Mouse (Mus musculus): ENCODE measurements at regions not wholly inside any gene's neighbourhood (a gene's known extent, or its start where the extent isn't known, plus 50 kb on each side); places are given as distances from the start of the nearest gene placed in this dataset.
A peak's percentile ranks its signal among the peaks of the same experiment; 100 is the strongest.

DNA sequence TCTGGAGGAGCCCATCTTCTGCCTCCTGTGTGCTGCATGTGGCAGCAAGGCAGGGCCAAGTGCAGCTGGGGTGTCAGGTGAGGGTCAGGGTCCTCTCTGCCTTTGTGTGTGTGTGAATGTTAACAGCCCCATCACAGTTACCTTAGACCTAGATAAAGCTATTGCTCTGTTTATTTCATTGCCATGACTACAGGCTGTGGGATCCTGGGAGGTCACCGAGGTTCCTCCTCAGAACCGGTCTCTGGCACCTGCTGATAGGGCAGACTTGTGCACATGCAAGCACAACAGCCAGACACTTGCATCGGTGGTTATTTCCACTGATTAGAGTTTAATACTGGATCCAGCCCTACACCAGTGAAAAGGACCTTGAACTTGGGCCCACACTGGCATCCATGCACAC is 278.6 kb upstream of the Eef2kmt start:
- Histone ChIP-seq H3K36me3 (no peaks in the 10 kb centered on the region), H3K9ac (no peak overlapping the region), H3K4me1 (0 out of 2 replicates have a peak, but pooled peaks cover 6% of the 10 kb centered on the region), H3K4me2 (replicated peaks) (no peak overlapping the region), H3K27ac (no peak overlapping the region), H3K27me3 (peaks cover 16% of the 10 kb centered on the region), H3K4me3 (no peak overlapping the region), H3K9me3 (no peaks in the 10 kb centered on the region)
- no peak for ATAC-seq (ENCODE audit: low FRiP score, low read depth)
- 85% methylated on average over 3 of the region's 3 CpGs for WGBS

DNA sequence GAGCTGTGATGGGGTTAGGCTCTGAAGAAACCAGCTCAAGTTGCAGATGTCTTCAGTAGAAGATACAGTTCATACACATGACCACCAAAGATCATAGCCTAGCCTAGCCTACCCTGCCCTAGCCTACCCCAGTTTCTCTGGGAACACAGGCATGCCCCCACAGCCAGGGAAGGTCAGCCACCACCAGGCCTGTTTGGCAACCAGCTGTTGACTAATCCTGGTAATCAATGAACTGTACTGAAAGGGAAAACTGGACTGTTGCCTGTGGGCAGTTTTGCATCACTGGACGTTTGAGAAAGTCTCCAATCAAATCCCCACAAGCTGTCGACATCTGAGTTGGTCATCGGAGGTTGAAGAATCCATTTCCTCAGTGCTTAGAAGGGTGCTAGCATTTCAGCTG is 276.5 kb upstream of the Eef2kmt start:
- 70% methylated on average over 3 of the region's 3 CpGs for WGBS
- Histone ChIP-seq H3K36me3 (no peaks in the 10 kb centered on the region), H3K4me1 (0 out of 2 replicates have a peak, but pooled peaks cover 6% of the 10 kb centered on the region), H3K27me3 (peaks cover 16% of the 10 kb centered on the region), H3K9ac (no peak overlapping the region), H3K9me3 (no peaks in the 10 kb centered on the region), H3K4me3 (no peak overlapping the region), H3K27ac (no peak overlapping the region), H3K4me2 (replicated peaks) (no peak overlapping the region)
- no peak for ATAC-seq (ENCODE audit: low FRiP score, low read depth)

DNA sequence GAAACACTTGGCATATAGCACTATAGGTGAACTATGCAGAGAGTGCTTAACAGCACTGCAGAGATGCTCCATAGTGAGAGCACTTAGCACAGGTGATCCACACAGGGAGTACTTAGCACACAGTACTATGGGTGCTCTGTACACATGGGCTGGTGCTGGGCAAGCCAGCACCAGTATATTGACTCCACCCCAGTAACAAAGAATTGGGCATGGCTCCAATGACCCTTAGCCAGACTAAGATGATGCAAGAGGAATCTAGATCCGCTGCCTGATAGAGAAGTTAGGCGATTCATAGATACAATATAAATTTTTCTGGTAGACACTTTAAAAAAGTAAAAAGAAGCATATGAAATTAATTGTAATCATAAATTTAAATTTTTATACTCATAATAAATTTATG is 274.0 kb upstream of the Eef2kmt start:
- Histone ChIP-seq H3K27me3 (no peaks in the 10 kb centered on the region), H3K4me1 (no peaks in the 10 kb centered on the region), H3K9ac (no peak overlapping the region), H3K36me3 (no peaks in the 10 kb centered on the region), H3K4me3 (no peak overlapping the region), H3K4me2 (replicated peaks) (no peak overlapping the region), H3K9me3 (no peaks in the 10 kb centered on the region), H3K27ac (no peak overlapping the region)
- no peak for ATAC-seq (ENCODE audit: low FRiP score, low read depth)
- WGBS, result 90% methylated on average over 2 of the region's 2 CpGs

DNA sequence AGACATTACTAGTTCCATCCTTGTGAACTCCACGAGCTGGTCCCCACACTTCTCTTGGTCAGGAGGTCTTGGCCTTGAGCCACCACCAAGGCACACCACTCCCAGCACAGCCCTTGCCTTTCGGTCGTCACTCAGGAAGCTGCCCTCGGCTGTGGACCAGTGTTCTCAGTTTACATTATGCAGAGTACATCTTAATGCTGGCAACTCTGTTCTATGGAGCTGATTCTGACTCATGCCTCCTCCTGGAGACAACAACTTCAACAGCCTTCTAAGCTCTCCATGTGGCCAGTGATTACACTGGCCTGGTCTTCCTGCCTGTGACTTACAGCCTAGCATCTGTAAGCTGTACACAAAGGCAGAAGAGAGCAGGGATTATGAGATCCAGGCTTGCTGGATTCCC is 272.2 kb upstream of the Eef2kmt start:
- WGBS, result 50% methylated on average over 4 of the region's 4 CpGs
- Histone ChIP-seq H3K4me2 (replicated peaks) (no peak overlapping the region), H3K36me3 (no peaks in the 10 kb centered on the region), H3K27ac (no peak overlapping the region), H3K9ac (no peak overlapping the region), H3K4me3 (no peak overlapping the region), H3K9me3 (no peaks in the 10 kb centered on the region), H3K4me1 (no peaks in the 10 kb centered on the region), H3K27me3 (no peaks in the 10 kb centered on the region)
- ATAC-seq (ENCODE audit: low FRiP score, low read depth), result no peak

DNA sequence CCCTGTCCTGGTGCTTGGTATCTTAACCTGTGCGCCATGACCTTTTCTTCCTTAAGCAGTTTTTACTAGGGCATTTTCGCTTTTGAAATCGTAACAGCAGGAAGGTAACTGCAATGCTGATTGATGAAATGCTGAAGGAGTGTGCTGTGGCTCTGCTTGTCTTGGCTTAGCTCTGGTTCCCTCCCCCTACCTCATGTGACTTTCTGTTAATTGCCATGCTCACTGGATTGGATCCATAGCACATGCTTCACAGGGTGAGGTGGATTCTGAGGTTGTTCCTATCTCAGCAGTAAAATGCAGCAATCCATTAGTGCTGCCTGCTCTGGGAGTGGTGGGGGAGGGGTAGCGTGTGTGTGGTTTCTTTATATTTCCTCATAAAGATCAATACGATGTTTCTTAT is 268.6 kb upstream of the Eef2kmt start:
- H3K9me3 ChIP-seq, result no peaks in the 10 kb centered on the region
- no peak overlapping the region for H3K9ac ChIP-seq
- 73% methylated on average over 5 of the region's 5 CpGs for WGBS
- no peak for ATAC-seq (ENCODE audit: low FRiP score, low read depth)
- H3K36me3 ChIP-seq, result no peaks in the 10 kb centered on the region
- no peaks in the 10 kb centered on the region for H3K4me1 ChIP-seq
- H3K27ac ChIP-seq, result no peak overlapping the region
- no peak overlapping the region for H3K4me3 ChIP-seq
- no peak overlapping the region for H3K4me2 ChIP-seq (replicated peaks)
- H3K27me3 ChIP-seq, result no peaks in the 10 kb centered on the region

DNA sequence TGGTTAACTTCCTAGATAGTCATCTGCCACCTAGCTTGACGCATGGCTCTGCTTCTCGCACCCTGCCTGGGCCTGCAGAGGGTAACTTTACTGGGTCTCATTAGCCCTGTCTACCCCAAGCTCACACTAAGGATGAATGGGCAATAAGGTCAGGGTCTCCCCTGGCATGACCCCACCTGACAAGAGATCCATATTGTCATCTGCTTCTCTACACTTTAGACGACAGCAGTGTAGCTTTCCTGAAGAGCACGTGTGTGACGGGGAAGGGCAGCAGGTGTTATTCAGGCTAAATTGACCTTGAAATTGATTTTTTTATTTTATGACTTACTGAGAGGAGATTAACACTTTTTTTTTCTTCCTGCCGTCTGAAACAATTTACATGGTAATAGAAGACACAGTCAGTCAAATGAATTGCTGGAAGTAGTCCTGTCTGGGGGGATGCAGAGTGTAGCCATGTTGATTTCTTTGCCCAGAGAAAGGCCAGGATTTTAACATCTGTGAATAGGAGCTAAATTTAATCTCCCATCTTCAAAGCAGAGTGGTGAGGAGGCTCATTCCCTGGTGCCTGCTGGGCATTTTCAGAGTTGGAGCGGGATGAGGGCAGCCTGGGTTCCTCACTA is 267.7 kb upstream of the Eef2kmt start:
- 51% methylated on average over 7 of the region's 7 CpGs for WGBS
- no peaks in the 10 kb centered on the region for H3K9me3 ChIP-seq
- no peak for ATAC-seq (ENCODE audit: low FRiP score, low read depth)
- no peak overlapping the region for H3K27ac ChIP-seq
- no peak overlapping the region for H3K4me3 ChIP-seq
- no peaks in the 10 kb centered on the region for H3K36me3 ChIP-seq
- no peaks in the 10 kb centered on the region for H3K27me3 ChIP-seq
- no peaks in the 10 kb centered on the region for H3K4me1 ChIP-seq
- no peak overlapping the region for H3K9ac ChIP-seq
- no peak overlapping the region for H3K4me2 ChIP-seq (replicated peaks)

DNA sequence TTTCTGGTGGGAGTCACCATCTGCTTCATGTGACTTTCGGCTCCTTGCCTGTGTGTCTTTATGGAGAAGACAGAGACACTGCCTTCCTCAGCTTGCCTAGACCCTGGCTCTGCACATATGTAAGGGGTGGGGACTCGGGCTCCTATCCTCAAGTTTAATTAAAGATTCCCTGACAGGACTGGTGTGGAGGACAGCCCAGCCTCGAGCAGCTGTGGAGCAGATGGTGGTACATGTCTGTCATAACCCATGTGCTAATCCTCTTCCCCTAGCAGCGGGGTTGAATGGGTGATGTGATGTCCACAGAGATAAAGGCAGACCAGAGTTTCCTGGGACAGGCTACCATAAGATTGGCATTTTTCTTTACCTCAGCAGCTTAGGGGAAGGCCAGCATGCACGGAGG is 262.0 kb upstream of the Eef2kmt start:
- WGBS, result 62% methylated on average over 5 of the region's 5 CpGs
- Histone ChIP-seq H3K9ac (no peak overlapping the region), H3K4me3 (no peak overlapping the region), H3K27me3 (no peaks in the 10 kb centered on the region), H3K9me3 (no peaks in the 10 kb centered on the region), H3K4me1 (0 out of 2 replicates have a peak, but pooled peaks cover 5% of the 10 kb centered on the region), H3K36me3 (no peaks in the 10 kb centered on the region), H3K4me2 (replicated peaks) (no peak overlapping the region), H3K27ac (no peak overlapping the region)
- ATAC-seq (ENCODE audit: low FRiP score, low read depth), result peak; percentile 57; the same call in 1 of the 2 replicates

DNA sequence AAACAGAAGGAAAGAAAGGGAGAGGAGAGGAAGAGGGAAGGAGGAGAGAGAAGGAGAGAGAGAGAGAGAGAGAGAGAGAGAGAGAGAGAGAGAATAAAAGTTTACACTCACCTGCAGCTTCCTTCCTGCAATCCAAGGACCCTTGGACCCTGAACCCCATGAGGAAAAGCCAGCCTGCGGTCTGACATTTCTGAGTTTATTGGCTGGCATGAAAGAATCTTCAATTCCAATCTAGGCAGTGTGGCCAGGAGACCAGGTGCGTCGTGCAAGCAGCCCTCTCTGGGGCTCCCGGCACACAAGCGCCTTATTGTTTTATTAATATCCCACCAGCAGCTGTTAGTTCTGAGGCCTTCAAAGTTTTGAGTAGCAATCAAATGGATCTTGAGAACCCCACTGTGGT is 260.1 kb upstream of the Eef2kmt start:
- Histone ChIP-seq H3K36me3 (no peaks in the 10 kb centered on the region), H3K4me2 (replicated peaks) (no peak overlapping the region), H3K4me1 (0 out of 2 replicates have a peak, but pooled peaks cover 5% of the 10 kb centered on the region), H3K27me3 (no peaks in the 10 kb centered on the region), H3K9ac (no peak overlapping the region), H3K27ac (no peak overlapping the region), H3K4me3 (no peak overlapping the region), H3K9me3 (no peaks in the 10 kb centered on the region)
- no peak for ATAC-seq (ENCODE audit: low FRiP score, low read depth)
- whole genome bisulfite sequencing, result 50% methylated on average over 5 of the region's 5 CpGs

DNA sequence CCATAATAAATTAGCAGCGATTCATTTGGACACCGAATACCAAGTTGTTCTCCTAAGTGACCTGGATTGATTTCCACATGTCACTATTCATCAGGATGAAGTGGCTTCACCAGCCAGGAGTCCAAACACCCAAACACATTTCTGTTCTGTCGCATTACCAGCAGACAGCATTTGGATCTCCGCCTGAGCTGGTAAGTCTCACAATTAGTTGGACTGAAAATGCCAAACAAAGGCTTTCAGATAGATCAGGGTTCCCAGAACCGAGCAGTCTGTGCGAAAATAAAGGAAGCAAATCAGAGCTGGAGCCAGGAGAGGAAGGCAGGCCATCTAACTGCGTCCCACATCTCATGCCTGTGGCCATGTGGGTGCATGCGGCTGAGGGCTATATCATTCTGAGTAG is 251.5 kb upstream of the Eef2kmt start:
- Histone ChIP-seq H3K4me2 (replicated peaks) (no peak overlapping the region), H3K27me3 (no peaks in the 10 kb centered on the region), H3K36me3 (no peaks in the 10 kb centered on the region), H3K9me3 (no peaks in the 10 kb centered on the region), H3K4me1 (no peaks in the 10 kb centered on the region), H3K9ac (no peak overlapping the region), H3K4me3 (no peak overlapping the region), H3K27ac (no peak overlapping the region)
- WGBS, result 84% methylated on average over 8 of the region's 8 CpGs
- no peak for ATAC-seq (ENCODE audit: low FRiP score, low read depth)

DNA sequence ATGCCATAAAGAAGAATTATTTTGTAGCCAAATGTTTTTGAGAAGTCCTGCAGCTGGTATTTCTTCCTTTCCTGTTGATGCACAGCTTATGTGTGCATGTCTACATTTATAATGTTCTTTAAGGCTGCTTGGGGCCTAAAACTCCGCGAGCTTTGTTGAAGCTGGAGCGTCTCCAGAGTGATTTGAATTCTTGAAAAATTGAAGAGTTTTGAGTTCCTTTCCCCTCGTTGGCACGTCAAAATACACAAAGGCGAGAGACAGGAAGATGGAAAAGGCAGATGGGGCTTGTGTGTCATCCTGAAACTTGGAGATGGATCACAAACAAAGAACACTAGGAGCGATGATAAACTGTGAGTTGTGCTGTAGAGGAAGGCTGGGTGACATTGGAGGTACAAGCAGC is 246.2 kb upstream of the Eef2kmt start:
- Histone ChIP-seq H3K9me3 (no peaks in the 10 kb centered on the region), H3K4me1 (no peaks in the 10 kb centered on the region)

DNA sequence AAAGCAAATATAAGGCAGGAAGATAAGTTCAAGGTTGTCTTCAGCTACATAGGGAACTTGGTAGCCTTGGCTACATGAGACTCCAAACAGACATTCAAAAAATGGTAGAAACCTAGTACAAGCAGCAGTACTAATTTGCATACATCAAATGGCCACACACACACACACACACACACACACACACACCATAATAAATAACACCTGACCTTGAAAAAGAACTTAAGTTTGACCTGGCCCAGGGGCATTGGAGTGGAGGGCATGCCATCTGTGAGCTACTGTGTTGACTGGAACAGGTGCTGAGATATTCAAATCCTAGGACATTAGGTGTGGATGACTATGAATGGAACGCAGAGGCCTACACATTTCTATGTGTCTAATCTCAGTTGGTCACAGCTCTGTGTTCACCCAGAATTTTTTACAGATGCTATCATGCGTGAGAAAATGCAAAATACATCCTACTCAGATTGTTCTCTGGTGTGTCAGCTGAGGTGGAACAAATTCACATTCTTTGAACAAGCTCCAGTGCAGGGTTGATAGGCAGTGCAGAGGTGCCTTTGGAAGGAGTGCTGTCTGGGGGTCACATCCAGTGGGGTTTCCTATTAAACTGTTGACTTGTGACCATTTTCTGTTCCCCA is 240.4 kb upstream of the Eef2kmt start:
- Histone ChIP-seq H3K27me3 (peaks cover 6% of the 10 kb centered on the region; the same call in 1 of the 2 replicates), H3K4me3 (no peak overlapping the region), H3K9me3 (no peaks in the 10 kb centered on the region), H3K36me3 (no peaks in the 10 kb centered on the region), H3K4me1 (no peaks in the 10 kb centered on the region), H3K4me2 (replicated peaks) (no peak overlapping the region), H3K9ac (no peak overlapping the region), H3K27ac (no peak overlapping the region)
- WGBS, result 81% methylated on average over 2 of the region's 2 CpGs
- 0 out of 2 replicates have a peak, but pooled peaks have one; percentile 19 for ATAC-seq (ENCODE audit: low FRiP score, low read depth)

More for the DNA sequence above, 246.2 kb upstream of the Eef2kmt start:
- H3K4me2 ChIP-seq (replicated peaks), result no peak overlapping the region
- WGBS, result 94% methylated on average over 7 of the region's 7 CpGs
- ATAC-seq (ENCODE audit: low FRiP score, low read depth), result no peak
- no peak overlapping the region for H3K27ac ChIP-seq
- H3K9ac ChIP-seq, result no peak overlapping the region
- H3K36me3 ChIP-seq, result no peaks in the 10 kb centered on the region
- H3K27me3 ChIP-seq, result no peaks in the 10 kb centered on the region
- no peak overlapping the region for H3K4me3 ChIP-seq

DNA sequence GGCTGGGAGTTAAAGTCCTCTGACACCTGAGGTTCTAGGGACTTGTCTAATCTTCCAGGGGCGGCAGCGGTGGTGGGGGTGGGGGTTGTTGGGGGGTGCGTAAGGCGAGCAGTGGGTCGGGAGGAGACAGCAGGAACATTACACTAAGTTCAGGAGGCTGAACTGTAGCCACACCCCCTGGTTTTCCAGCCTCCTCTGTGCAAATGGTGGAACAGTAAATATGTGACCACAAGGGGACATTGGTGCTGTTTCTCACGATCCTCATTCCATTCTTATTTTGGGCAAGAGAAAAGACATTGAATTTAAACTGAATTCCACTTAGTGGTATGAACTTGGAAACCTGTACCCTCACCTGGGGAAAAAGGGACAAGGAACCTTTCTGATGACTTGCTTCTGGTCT is 237.6 kb upstream of the Eef2kmt start:
- H3K4me2 ChIP-seq (replicated peaks), result no peak overlapping the region
- peaks cover 6% of the 10 kb centered on the region; the same call in 1 of the 2 replicates for H3K27me3 ChIP-seq
- H3K9me3 ChIP-seq, result no peaks in the 10 kb centered on the region
- ATAC-seq (ENCODE audit: low FRiP score, low read depth), result no peak
- 26% methylated on average over 6 of the region's 6 CpGs for WGBS
- H3K9ac ChIP-seq, result no peak overlapping the region
- no peak overlapping the region for H3K27ac ChIP-seq
- H3K36me3 ChIP-seq, result no peaks in the 10 kb centered on the region
- no peak overlapping the region for H3K4me3 ChIP-seq
- H3K4me1 ChIP-seq, result no peaks in the 10 kb centered on the region

DNA sequence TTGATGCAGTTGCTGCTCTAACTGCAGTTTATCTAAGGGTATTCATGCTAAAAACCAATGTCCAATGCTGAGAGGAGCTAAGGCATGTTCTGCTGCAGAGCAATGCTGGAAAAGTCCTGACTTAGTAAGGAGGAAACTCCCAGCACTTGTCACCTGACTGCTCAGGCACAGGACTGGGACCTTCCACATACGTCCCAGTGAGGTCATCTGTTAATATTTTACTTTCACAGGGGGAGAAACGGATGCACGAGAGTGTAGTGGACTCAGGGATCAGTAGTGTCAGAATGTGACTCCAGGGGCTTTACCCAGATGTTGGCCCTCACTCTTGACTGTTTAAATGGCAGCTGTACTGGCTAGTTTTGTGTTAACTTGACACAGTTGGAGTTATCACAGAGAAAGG is 231.5 kb upstream of the Eef2kmt start:
- peaks cover 18% of the 10 kb centered on the region for H3K27me3 ChIP-seq
- H3K4me1 ChIP-seq, result no peaks in the 10 kb centered on the region
- no peak overlapping the region for H3K9ac ChIP-seq
- H3K9me3 ChIP-seq, result no peaks in the 10 kb centered on the region
- no peak for ATAC-seq (ENCODE audit: low FRiP score, low read depth)
- H3K27ac ChIP-seq, result no peak overlapping the region
- no peaks in the 10 kb centered on the region for H3K36me3 ChIP-seq
- 38% methylated on average over 3 of the region's 3 CpGs for WGBS
- no peak overlapping the region for H3K4me2 ChIP-seq (replicated peaks)
- no peak overlapping the region for H3K4me3 ChIP-seq

Measured in limb, embryonic 13.5 days (tissue).